Mouse (Mus musculus) liver, embryonic 14.5 days (tissue): ENCODE measurements around the gene Fry.

ENCODE experiments used
- CTCF ChIP-seq: IDR thresholded peaks from 2 replicates; pipeline ENCODE4 v1.5.1; 2016; ENCODE audit warnings: antibody characterized with exemption, low read depth, control low read depth
- EP300 ChIP-seq: IDR thresholded peaks from 2 replicates; pipeline ENCODE4 v1.6.1; 2016; ENCODE audit warnings: antibody characterized with exemption, low read depth

- TF ChIP-seq CTCF: no peak
- no peak for TF ChIP-seq EP300
Measured at GRCm38 (mm10) chr5:150156063-150156786, 37.8 kb downstream of the Fry start.
